Mouse (Mus musculus) lung, postnatal 0 days (tissue): ENCODE measurements at regions not wholly inside any gene's neighbourhood (a gene's known extent, or its start where the extent isn't known, plus 50 kb on each side); places are given as distances from the start of the nearest gene placed in this dataset.

Experiments used
- ATAC-seq: fragments of 200-750 bp; cut with Nextera tagmentation; 2 replicates; pipeline ENCODE4 v1.8.0; 2017; ENCODE audit warnings: moderate library complexity
- DNase-seq: peaks from one replicate; pipeline ENCODE4 v3.0.0-alpha.2; 2016; ENCODE audit warnings: low spot score
- H3K27ac ChIP-seq: fragments of 300-500 bp; sonication (generic); 2 replicates; pipeline ENCODE4 v1.5.1; 2014; ENCODE audit warnings: antibody characterized with exemption, mild to moderate bottlenecking, low read length, mixed read lengths
- H3K27me3 ChIP-seq: fragments of 300-500 bp; sonication (generic); replicated peaks from 2 replicates; pipeline ENCODE4 v1.6.1; 2014; ENCODE audit warnings: low read length, mixed read lengths; ENCODE audit not compliant: insufficient read depth
- H3K36me3 ChIP-seq: fragments of 300-500 bp; sonication (generic); 2 replicates; pipeline ENCODE4 v1.6.1; 2014; ENCODE audit warnings: low read length, mixed read lengths; ENCODE audit not compliant: insufficient read depth
- H3K4me1 ChIP-seq: fragments of 300-500 bp; sonication (generic); 2 replicates; pipeline ENCODE4 v1.6.1; 2014; ENCODE audit warnings: antibody characterized with exemption, low read depth, low read length, mixed read lengths; ENCODE audit not compliant: insufficient read depth
- H3K4me2 ChIP-seq: fragments of 300-500 bp; sonication (generic); replicated peaks from 2 replicates; pipeline ENCODE4 v1.6.1; 2014; ENCODE audit warnings: low read depth, mild to moderate bottlenecking, low read length, moderate library complexity, mixed read lengths
- H3K4me3 ChIP-seq: fragments of 300-500 bp; sonication (generic); 2 replicates; pipeline ENCODE4 v1.5.1; 2014; ENCODE audit warnings: low read depth, low read length
- H3K9ac ChIP-seq: fragments of 300-500 bp; sonication (generic); replicated peaks from 2 replicates; pipeline ENCODE4 v1.6.1; 2014; ENCODE audit warnings: low read depth, mild to moderate bottlenecking
- H3K9me3 ChIP-seq: fragments of 300-500 bp; sonication (generic); 2 replicates; pipeline ENCODE4 v1.6.1; 2016; ENCODE audit warnings: low read length, mixed read lengths
- CTCF ChIP-seq: IDR thresholded peaks from 2 replicates; pipeline ENCODE4 v1.5.1; 2016; ENCODE audit warnings: antibody characterized with exemption, mild to moderate bottlenecking
- EP300 ChIP-seq: IDR thresholded peaks from 2 replicates; pipeline ENCODE4 v1.6.1; 2016; ENCODE audit warnings: antibody characterized with exemption, mild to moderate bottlenecking, control low read depth
- WGBS: fragments of 180-500 bp; shearing (Covaris S2); extraction: QIAGEN DNeasy Blood & Tissue Kit; methylation state at CpG from one replicate; pipeline ENCODE4 v1.1.7; 2014; 5-methylcytosine and 5-hydroxymethylcytosine counted together

GRCm38 (mm10) chr6:112554091-112554490 is 64.3 kb upstream of the Oxtr start:
- Histone ChIP-seq H3K27me3 (no peaks in the 10 kb centered on the region), H3K9ac (no peak overlapping the region), H3K4me1 (no peaks in the 10 kb centered on the region), H3K4me2 (no peak overlapping the region), H3K36me3 (no peaks in the 10 kb centered on the region), H3K9me3 (no peaks in the 10 kb centered on the region), H3K27ac (no peak overlapping the region), H3K4me3 (no peak overlapping the region)
- TF ChIP-seq CTCF (no peak), EP300 (no peak)
- 72% methylated on average over 4 of the region's 4 CpGs for WGBS
- DNase-seq (no peak), ATAC-seq (no peak)

GRCm38 (mm10) chr6:112553231-112553920 is 63.6 kb upstream of the Oxtr start:
- ATAC-seq (no peak), DNase-seq (no peak)
- H3K9me3 ChIP-seq = no peaks in the 10 kb centered on the region
- H3K27ac ChIP-seq = no peak overlapping the region
- WGBS = 55% methylated on average over 5 of the region's 5 CpGs
- no peaks in the 10 kb centered on the region for H3K36me3 ChIP-seq
- no peaks in the 10 kb centered on the region for H3K4me1 ChIP-seq
- no peak overlapping the region for H3K4me2 ChIP-seq
- no peak overlapping the region for H3K9ac ChIP-seq
- no peaks in the 10 kb centered on the region for H3K27me3 ChIP-seq
- TF ChIP-seq EP300 = no peak
- TF ChIP-seq CTCF = no peak
- no peak overlapping the region for H3K4me3 ChIP-seq

- no peaks in the 10 kb centered on the region for H3K4me1 ChIP-seq
- no peaks in the 10 kb centered on the region for H3K9me3 ChIP-seq
- H3K27ac ChIP-seq = no peak overlapping the region
- H3K36me3 ChIP-seq = no peaks in the 10 kb centered on the region
- no peak overlapping the region for H3K9ac ChIP-seq
- 74% methylated on average over 4 of the region's 4 CpGs for WGBS
- DNase-seq (no peak), ATAC-seq (no peak)
- no peak overlapping the region for H3K4me2 ChIP-seq
- H3K4me3 ChIP-seq = no peak overlapping the region
- H3K27me3 ChIP-seq = no peaks in the 10 kb centered on the region
- TF ChIP-seq CTCF (no peak), EP300 (no peak)
These were observed 62.8 kb upstream of the Oxtr start for GRCm38 (mm10) chr6:112552560-112552959.

- Histone ChIP-seq H3K36me3 (no peaks in the 10 kb centered on the region), H3K9me3 (no peaks in the 10 kb centered on the region), H3K27ac (no peak overlapping the region), H3K4me1 (no peaks in the 10 kb centered on the region), H3K4me3 (no peak overlapping the region), H3K4me2 (no peak overlapping the region), H3K9ac (no peak overlapping the region), H3K27me3 (no peaks in the 10 kb centered on the region)
- no peak for DNase-seq
- 64% methylated on average over 4 of the region's 4 CpGs for WGBS
- TF ChIP-seq CTCF (no peak), EP300 (no peak)
- ATAC-seq = no peak
These were observed 61.6 kb upstream of the Oxtr start for GRCm38 (mm10) chr6:112551298-112551697.

GRCm38 (mm10) chr6:112547251-112547650 is 57.5 kb upstream of the Oxtr start:
- Histone ChIP-seq H3K4me1 (no peaks in the 10 kb centered on the region), H3K36me3 (no peaks in the 10 kb centered on the region), H3K9ac (no peak overlapping the region), H3K4me3 (no peak overlapping the region), H3K27me3 (no peaks in the 10 kb centered on the region), H3K4me2 (no peak overlapping the region), H3K9me3 (no peaks in the 10 kb centered on the region), H3K27ac (no peak overlapping the region)
- 67% methylated on average over 10 of the region's 10 CpGs for WGBS
- DNase-seq = no peak
- ATAC-seq = no peak
- TF ChIP-seq CTCF (no peak), EP300 (no peak)

- ATAC-seq (no peak), DNase-seq (no peak)
- H3K4me1 ChIP-seq = no peaks in the 10 kb centered on the region
- H3K27me3 ChIP-seq = no peaks in the 10 kb centered on the region
- no peak overlapping the region for H3K4me3 ChIP-seq
- no peak for TF ChIP-seq EP300
- no peak for TF ChIP-seq CTCF
- no peak overlapping the region for H3K27ac ChIP-seq
- H3K4me2 ChIP-seq = no peak overlapping the region
- H3K9me3 ChIP-seq = no peaks in the 10 kb centered on the region
- H3K36me3 ChIP-seq = no peaks in the 10 kb centered on the region
- WGBS = 56% methylated on average over 5 of the region's 5 CpGs
- no peak overlapping the region for H3K9ac ChIP-seq
These were observed 56.3 kb upstream of the Oxtr start for GRCm38 (mm10) chr6:112546033-112546432.

GRCm38 (mm10) chr6:112544315-112544714 is 54.6 kb upstream of the Oxtr start:
- DNase-seq (no peak), ATAC-seq (no peak)
- Histone ChIP-seq H3K9ac (no peak overlapping the region), H3K27me3 (no peaks in the 10 kb centered on the region), H3K36me3 (no peaks in the 10 kb centered on the region), H3K4me3 (no peak overlapping the region), H3K9me3 (no peaks in the 10 kb centered on the region), H3K4me2 (no peak overlapping the region), H3K4me1 (no peaks in the 10 kb centered on the region), H3K27ac (no peak overlapping the region)
- WGBS = 66% methylated on average over 4 of the region's 4 CpGs
- TF ChIP-seq CTCF (no peak), EP300 (no peak)
